Mouse (Mus musculus) lung, postnatal 36 days (tissue): ENCODE measurements at regions not wholly inside any gene's neighbourhood (a gene's known extent, or its start where the extent isn't known, plus 50 kb on each side); places are given as distances from the start of the nearest gene placed in this dataset.

Experiments used
- DNase-seq: peaks from one replicate; pipeline ENCODE4 v3.0.0; 2022; ENCODE audit warnings: mixed read lengths

GRCm38 (mm10) chr9:73173589-73174247 is 60.5 kb downstream of the Rsl24d1 start:
- DNase-seq, result peak; percentile 57

- DNase-seq, result no peak
These were observed 63.4 kb downstream of the Rsl24d1 start for GRCm38 (mm10) chr9:73176645-73177044.

DNA sequence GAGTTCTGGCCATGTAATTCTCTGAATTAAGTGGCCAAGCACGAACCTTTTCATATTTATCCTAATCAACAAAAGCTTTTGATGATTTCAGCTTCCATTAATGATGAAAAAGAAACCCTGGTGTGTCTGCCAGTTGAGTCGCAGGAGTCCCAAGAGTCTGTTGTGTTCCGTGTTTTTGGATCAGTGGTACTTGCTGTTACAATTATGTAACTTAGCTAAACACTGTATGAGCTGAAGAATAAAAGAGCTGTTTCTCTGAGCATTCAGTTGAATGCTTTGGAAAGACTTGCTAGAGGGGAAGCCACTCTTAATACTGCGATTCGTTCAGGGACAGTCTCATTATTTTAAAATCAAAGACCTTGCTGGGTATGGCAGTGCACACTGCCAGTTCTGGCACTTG is 70.1 kb downstream of the Rsl24d1 start:
- no peak for DNase-seq

DNA sequence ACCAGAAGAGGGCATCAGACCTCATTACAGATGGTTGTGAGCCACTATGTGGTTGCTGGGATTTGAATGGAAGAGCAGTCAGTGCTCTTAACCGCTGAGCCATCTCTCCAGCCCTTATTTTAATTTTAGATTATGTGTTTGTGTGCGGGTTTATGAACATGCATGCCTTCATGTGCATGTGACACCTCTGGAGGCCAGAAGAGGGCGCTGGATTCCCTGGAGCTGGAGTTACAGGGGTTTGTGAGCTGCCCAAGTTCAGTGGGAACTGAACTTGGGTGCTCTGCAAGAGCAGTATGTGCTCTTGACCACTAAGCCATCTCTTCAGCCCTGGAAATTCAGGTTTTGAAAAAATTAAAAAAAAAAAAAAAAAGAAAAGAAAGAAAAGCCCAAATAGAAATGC is 71.7 kb downstream of the Rsl24d1 start:
- no peak for DNase-seq

DNA sequence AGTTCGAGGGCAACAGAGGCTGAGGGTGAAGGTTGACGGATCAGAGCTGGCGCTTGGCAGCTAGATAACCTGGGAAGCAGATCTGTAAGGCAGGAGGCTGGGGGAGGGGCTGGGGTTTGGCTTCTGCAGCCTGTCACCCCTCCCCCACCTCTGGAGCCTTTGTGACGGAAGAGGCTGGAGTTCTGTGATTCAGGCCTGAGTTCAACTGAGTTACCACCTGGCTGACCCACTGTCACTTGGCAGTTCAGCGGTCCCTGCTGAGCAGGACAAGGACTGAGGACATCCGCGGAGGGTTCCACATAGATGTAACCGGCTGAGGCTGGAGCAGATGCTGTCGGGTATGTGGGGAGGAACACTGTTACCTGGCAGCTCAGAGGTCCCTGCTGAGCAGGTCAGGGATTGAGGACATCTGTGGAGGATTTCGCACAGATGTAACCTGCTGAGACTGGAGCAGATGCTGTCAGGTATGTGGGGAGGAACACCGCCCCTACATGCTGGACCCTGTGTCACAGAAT is 79.1 kb downstream of the Rsl24d1 start:
- DNase-seq, result peak; percentile 12

- DNase-seq, result no peak
These were observed 85.2 kb downstream of the Rsl24d1 start for GRCm38 (mm10) chr9:73198261-73199085.

GRCm38 (mm10) chr9:73223111-73223510 is 109.9 kb downstream of the Rsl24d1 start:
- DNase-seq, result no peak

- peak; percentile 21 for DNase-seq
These were observed 127.0 kb downstream of the Rsl24d1 start for GRCm38 (mm10) chr9:73240188-73240587.

GRCm38 (mm10) chr9:73242521-73243308 is 129.5 kb downstream of the Rsl24d1 start:
- no peak for DNase-seq

- no peak for DNase-seq
These were observed 131.0 kb downstream of the Rsl24d1 start for GRCm38 (mm10) chr9:73244177-73244576.

DNA sequence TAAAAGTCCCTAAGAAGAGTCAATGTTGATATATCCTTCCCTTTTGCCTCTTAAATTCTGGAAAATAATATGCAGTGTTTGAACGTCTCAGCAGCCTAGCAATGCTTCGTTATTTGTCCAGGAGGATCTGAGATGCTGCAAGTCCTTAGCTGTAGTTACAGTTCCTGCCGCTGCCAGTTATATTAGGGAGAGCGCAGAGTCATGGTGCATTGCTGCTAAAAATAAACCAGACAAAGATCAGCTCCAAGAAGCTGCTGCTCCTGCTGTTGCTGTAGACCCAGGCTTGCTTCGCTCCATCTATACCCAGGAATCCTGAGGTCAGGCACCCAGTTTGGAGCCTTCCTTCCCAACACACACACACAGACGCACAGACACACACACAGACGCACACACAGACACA is 132.3 kb downstream of the Rsl24d1 start:
- no peak for DNase-seq

DNA sequence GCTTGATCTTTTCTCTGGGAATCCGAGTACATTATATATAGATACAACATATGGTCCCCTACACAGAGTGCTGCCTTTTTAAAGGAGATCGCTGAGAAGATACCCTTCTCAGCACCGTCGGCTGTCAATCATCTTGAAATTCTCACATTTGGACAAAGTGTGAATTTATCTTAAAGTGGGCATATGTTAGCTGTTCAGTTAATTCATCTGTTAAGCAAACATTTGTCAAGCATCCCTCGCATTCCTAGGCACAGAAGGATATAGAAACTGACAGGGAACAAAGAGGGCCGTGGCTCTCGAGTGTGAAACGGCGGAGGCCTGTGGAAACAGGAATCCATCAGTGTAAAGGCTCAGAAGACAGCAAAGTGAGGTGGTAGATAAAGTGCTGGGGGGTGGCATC is 144.9 kb downstream of the Rsl24d1 start:
- DNase-seq, result no peak

DNA sequence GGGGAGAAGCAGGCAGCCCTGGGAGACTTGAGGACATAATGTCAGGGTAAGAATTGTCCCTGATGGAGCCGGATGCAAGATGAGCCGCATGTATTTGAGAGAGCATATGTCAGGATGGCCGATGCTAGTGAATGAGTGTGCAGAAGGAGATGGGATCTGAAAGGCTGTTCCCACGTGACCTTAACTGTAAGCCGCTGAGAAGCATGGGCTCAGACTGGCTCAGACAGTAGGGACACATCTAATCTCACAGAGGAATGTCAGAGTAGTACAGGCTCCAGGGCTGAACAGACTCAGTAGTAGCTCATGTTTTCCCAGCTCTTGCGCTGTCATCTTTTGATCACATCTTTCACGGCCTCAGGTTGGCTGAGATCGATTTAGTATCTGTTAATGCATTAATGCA is 145.4 kb downstream of the Rsl24d1 start:
- DNase-seq, result no peak

GRCm38 (mm10) chr9:73262711-73263110 is 149.5 kb downstream of the Rsl24d1 start:
- no peak for DNase-seq

- DNase-seq, result no peak
These were observed 157.0 kb downstream of the Rsl24d1 start for GRCm38 (mm10) chr9:73270249-73270648.

- no peak for DNase-seq
These were observed 159.4 kb downstream of the Rsl24d1 start for GRCm38 (mm10) chr9:73272614-73273013.

DNA sequence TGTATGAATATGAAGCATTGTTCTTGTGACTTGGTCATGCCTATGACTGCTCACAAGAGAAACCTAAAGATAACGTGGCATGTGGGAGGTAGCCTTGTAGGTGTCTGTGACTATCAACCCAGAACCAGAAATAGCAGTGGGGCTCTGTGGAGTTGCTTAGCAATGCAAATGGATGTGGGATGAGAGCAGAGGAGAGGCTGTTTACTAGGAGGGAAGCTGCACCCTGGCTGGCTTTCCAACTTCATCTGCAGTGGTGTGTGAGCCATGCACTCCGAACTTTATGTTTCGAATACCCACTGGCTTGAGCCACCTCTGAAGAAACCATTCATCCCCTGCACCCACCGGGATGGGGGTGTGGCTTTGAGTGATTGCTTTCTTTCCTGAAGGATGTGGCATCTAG is 160.5 kb downstream of the Rsl24d1 start:
- DNase-seq, result no peak

- DNase-seq, result no peak
These were observed 162.4 kb downstream of the Rsl24d1 start for GRCm38 (mm10) chr9:73275671-73276070.

DNA sequence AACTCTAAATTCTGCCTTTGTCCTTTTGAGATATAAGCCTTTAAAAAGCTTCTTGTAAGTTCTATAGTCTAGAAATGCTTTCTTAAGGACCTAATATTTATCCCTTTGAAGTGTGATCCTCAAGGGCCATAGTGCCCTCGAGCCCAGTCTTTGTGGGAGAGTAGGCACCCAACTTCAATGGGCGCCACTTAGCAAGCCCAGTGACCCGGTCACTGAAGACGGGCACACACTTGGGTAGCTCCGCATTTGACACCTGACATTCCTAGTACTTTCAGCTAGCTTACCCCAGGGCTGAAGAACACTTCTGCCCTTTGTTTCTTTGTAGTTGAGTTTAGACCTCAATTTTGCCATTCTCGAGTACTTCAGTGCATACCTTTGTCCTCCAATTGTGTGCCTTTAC is 182.1 kb downstream of the Rsl24d1 start:
- peak; percentile 32 for DNase-seq

- DNase-seq, result peak; percentile 45
These were observed 189.1 kb downstream of the Rsl24d1 start for GRCm38 (mm10) chr9:73302156-73302918.

DNA sequence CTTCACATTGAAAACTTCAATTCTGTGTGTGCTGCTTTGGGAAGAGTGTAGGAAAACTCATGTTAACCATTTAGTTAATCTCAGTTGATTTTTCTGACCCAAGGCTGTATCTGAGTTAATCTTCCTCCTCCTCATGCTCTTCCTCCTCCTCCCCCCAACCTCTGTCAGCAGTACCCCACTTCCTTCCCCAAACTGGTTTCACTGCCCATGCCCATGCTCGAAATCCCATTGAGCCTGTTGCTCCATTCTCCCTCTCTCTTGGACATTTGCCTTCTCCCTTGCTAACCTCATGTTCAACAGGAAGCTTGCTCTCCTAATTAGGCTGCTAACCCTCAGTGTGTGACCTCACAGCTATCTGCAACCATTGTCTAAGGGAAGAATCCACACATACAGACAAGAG is 203.8 kb downstream of the Rsl24d1 start:
- no peak for DNase-seq

GRCm38 (mm10) chr9:73319704-73320307 is 206.6 kb downstream of the Rsl24d1 start:
- DNase-seq, result peak; percentile 71
